Mouse (Mus musculus) gastrocnemius, adult 2 months (tissue): ENCODE results near the gene Plcb4. TPM values are rescaled to one million over a fixed set of nuclear protein-coding genes. Genes with fewer than 3 reads are reported as not detected.

Experiments
- DNase-seq: peaks from one replicate; pipeline ENCODE4 v3.0.0; 2022
- H3K27ac ChIP-seq: fragments of 200-600 bp; 2 replicates; pipeline ENCODE4 v1.8.1; 2022; ENCODE audit warnings: mild to moderate bottlenecking
- H3K4me3 ChIP-seq: fragments of 200-600 bp; 2 replicates; pipeline ENCODE4 v1.8.1; 2022; ENCODE audit warnings: mild to moderate bottlenecking, moderate library complexity
- CTCF ChIP-seq: fragments of 200-600 bp; IDR thresholded peaks from 2 replicates; pipeline ENCODE4 v1.8.1; 2022; ENCODE audit warnings: antibody characterized with exemption, mild to moderate bottlenecking, moderate library complexity
- intact Hi-C: fragments of 180-260 bp; cut with DNase I; formaldehyde crosslinking; loops from one replicate; pipeline ENCODE4 v1.15.1; 2025
- total RNA-seq, 2 experiments: library from RNA; stranded (reverse); gene quantifications; 2 replicates each; pipeline ENCODE4 v1.2.3; 2021

Plcb4 gene
- total RNA-seq, 2 experiments from 2014 or later: 19.7 to 21.8 TPM

DNA sequence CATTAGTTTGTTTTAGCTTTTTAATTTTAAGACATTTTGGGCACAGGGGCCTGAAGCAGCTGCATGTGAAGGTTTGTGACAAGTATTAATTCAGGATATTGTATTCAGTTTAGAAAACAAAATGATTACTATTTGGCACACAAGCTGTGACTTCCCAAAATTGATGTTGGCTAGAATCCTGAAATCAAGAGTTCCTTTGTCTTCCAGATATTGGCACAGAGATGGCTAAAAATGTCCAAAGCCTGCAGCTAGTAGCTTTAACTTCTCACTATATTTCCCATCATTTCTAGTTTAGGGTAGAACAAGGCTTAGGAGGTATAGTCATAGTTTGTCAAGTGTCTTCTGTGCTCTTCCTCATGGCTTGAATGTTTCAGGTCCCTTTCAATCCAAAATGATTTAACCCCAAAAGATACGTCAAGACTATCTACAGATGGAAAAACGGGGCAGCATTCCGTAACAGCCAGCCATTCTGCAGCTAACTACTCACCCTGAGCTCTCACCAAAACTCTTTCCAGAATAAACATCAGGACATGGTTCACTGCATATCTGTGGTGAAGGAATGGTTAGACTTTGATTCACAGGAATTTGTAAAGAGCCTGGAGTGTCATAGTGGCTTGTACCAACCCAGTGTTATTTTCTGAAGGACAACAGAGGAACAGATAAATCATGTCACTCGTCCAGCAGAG, 204.7 kb downstream of the Plcb4 start:
- intact Hi-C loops: no loop called here
- no peak for DNase-seq
- no peak for TF ChIP-seq CTCF
- no peak overlapping the region; the same call in 1 of the 2 replicates for H3K27ac ChIP-seq
- no peak overlapping the region for H3K4me3 ChIP-seq

DNA sequence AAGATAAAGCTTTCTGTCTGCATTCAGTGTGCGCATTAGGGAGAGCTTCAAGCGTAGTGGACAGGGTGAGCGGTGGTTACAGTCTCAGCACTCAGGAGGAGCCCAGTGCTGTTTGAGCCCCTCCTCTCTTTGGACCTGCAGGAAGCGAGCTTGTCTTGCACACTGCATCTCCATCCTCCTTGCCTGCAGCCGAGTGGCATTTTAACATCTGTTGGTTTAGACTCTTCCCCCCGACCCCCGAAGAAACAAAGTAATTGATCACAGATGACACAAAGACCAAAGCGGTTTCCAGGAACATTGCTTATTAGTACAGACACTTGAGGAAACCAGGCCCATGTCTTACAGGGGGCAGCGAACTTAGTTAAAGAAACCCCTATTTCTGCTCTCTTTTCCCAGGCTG, 207.6 kb downstream of the Plcb4 start:
- Histone ChIP-seq H3K27ac (peak overlapping the region; percentile 29; the same call in 1 of the 2 replicates), H3K4me3 (no peak overlapping the region)
- TF ChIP-seq CTCF: no peak
- DNase-seq: no peak
- intact Hi-C loops: no loop called here

DNA sequence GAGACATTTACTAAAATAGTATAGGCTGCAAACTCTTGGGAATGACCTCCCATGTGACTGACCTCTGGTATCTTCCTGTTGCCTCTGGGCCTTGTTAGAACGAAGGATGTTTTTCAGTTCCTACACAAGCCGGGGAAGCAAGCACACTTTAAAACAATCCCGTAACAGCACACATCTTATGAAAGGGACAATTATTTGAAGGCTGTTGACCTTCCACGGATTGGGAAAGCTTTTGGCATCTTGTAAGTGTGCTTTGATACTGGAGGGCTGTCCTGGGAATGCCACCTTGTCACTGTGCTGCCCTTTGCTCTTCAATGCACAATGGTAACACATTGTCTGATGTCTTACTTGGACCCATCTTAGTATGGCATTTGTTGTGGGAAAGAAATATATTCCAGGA, 208.0 kb downstream of the Plcb4 start:
- DNase-seq: no peak
- Histone ChIP-seq H3K27ac (peak overlapping the region; percentile 29; the same call in 1 of the 2 replicates), H3K4me3 (no peak overlapping the region)
- intact Hi-C loops: no loop called here
- no peak for TF ChIP-seq CTCF

DNA sequence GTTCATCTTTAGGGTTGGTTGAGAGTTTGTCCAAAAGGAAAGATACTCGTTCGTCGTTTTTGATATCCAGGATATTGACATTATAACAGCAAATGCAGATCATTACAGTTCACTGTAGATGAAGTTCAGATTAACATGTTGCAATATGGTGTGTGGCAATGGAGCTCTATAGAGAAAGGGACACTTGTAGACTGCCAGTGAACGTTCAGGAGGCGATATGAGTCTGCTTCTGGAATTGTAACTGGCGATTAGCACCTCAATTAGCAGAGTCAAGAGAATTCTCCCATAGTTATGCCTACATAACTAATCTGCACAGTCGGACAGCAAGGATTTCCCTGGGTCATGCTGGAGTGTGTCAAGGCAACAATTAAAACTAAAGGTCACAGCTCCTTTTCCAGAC, 210.8 kb downstream of the Plcb4 start:
- intact Hi-C loops: no loop called here
- H3K4me3 ChIP-seq: no peak overlapping the region
- TF ChIP-seq CTCF: no peak
- no peak overlapping the region for H3K27ac ChIP-seq
- DNase-seq: no peak

DNA sequence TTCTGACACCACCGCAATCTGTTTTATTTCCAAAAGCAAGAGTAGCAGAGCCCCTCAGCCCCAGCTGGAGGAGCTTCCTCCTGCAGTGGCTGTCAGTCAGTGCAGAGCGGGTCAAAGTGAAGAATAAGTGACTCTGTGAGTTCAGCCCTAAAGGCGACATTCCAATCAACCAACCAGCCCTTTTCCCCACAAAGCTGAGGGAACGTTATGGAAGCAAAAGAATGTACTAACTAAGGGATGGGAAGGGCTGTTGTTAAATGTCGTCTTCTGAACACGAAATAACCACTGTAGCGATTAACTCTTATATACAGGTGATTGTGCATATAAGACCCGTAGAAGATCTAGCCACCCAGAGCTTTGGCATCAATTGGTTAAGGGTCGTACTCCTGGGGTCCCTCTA, 214.3 kb downstream of the Plcb4 start:
- no peak overlapping the region for H3K27ac ChIP-seq
- no peak for TF ChIP-seq CTCF
- intact Hi-C loops: no loop called here
- DNase-seq: no peak
- H3K4me3 ChIP-seq: no peak overlapping the region

- DNase-seq: no peak
- intact Hi-C loops: no loop called here
- no peak for TF ChIP-seq CTCF
- Histone ChIP-seq H3K4me3 (no peak overlapping the region), H3K27ac (no peak overlapping the region)
Measured at GRCm38 (mm10) chr2:135873761-135874160, 214.9 kb downstream of the Plcb4 start.

DNA sequence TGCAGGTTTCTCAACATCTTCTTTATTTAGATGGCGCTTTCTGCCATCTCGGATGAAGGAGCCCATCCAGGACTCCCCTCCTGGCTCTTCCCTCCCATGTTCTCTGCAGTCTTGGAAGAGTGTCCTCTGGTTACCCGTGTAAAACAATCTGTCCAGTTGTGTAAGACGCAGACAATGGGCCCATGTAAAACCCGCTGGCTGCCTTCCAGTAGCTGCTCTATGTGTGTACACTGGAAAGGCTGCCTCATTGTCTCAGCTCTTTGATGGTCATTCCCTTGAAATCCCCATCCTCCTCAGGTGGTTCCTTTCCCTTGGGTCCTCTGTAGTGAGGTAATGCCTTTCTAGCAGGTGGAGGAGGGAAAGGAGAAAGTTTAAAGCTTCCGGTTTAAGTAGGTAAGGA, 216.7 kb downstream of the Plcb4 start:
- TF ChIP-seq CTCF: no peak
- Histone ChIP-seq H3K4me3 (no peak overlapping the region), H3K27ac (no peak overlapping the region)
- intact Hi-C loops: no loop called here
- peak; percentile 61 for DNase-seq

DNA sequence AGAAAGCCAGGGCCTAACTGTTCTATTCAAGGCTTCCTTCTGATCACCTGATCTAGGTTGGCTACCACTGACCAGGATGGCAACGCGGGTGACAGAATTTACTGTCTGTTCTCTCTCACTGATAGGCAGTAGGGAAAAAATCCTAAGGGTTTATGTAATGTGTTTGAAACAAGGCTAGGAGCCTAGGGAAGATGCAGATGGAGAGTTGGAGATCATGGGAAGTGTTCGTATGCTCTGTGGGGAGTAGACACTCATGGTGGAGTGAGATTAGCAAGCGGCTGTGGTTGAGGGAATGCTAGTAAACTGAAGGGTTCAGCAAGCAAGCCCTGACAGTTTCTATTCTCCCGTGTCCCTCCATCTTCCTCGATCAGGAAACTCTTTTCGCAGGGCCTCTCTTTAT, 220.5 kb downstream of the Plcb4 start:
- intact Hi-C loops: no loop called here
- Histone ChIP-seq H3K27ac (no peak overlapping the region), H3K4me3 (no peak overlapping the region)
- DNase-seq: no peak
- no peak for TF ChIP-seq CTCF

DNA sequence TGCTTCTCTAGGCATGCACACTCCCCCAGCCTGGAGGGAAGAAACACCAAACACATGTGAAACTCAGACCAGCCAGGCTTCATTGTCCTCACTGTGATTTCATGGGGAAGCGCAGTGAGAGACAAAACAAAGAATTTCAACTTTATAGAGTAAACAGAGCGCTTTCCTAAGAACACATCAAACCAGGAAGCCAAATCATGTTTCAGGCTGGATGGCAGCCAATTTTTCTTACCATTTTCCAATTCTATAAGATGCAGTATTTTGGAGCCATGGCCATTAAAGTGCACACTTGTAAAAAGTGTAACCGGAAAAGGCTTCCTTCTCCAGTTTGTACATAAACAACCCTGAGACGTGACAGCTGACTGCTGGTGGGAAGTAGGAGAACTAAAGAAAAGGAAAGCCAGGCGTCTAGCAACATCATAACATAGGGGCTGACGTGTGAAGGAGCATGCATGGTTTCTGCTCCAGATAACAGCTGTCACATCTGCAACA, 221.5 kb downstream of the Plcb4 start:
- intact Hi-C loops: no loop called here
- Histone ChIP-seq H3K27ac (no peak overlapping the region), H3K4me3 (no peak overlapping the region)
- DNase-seq: no peak
- TF ChIP-seq CTCF: no peak

DNA sequence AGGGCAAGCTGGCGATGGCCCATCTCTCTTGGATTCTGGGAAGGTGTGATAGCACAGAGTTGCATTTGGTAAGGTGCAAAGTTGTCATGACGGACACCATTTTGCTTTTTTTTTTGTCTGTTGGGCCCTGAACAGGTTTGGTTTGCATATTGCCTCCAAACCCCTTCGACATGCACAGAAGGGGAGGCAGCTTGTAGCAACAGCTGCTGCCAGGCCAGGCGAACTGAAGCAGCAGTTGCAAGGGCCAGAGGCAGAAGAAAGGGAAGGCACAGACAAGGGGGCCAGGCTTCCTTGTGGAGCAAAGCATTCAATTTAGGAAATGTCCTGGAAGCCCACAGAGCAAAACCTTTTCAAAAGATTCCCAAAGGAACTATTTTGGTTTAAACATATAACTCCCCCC, 224.5 kb downstream of the Plcb4 start:
- Histone ChIP-seq H3K4me3 (no peak overlapping the region), H3K27ac (no peak overlapping the region)
- TF ChIP-seq CTCF: no peak
- DNase-seq: no peak
- intact Hi-C loops: no loop called here

DNA sequence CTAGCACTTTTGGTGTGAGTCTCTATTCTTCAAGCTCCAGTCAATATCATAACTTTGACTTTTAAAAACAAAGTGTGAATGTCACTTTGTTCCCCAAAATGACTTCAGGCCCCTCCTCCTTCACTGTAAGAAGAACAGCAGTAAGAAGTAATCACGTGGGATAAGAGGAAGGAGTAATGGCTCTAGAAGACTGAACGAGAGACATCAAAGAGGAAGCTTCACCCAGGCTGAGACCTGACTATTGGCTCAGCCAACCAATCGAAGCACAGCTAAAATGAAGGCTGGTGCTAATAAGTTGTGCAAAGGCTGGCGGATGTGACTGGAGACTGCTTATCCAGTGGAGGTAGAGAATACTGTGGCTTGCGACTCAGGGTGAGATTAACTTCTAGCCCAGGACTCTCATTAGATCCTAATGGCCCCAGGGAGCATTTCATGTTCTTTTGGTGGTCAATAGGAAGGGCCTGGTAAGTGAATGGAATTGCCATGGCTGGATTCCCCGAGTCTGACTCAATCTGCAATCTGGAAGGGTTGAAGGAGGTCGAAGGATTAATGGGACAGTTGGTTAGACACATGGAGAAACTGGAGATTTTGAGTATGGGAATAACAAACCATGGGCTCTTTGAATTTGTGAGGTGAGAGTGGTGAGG, 225.8 kb downstream of the Plcb4 start:
- intact Hi-C loops: no loop called here
- TF ChIP-seq CTCF: no peak
- no peak overlapping the region for H3K4me3 ChIP-seq
- H3K27ac ChIP-seq: no peak overlapping the region
- DNase-seq: no peak

GRCm38 (mm10) chr2:135885607-135886006, 226.8 kb downstream of the Plcb4 start:
- Histone ChIP-seq H3K4me3 (no peak overlapping the region), H3K27ac (no peak overlapping the region)
- TF ChIP-seq CTCF: no peak
- intact Hi-C loops: no loop called here
- no peak for DNase-seq

DNA sequence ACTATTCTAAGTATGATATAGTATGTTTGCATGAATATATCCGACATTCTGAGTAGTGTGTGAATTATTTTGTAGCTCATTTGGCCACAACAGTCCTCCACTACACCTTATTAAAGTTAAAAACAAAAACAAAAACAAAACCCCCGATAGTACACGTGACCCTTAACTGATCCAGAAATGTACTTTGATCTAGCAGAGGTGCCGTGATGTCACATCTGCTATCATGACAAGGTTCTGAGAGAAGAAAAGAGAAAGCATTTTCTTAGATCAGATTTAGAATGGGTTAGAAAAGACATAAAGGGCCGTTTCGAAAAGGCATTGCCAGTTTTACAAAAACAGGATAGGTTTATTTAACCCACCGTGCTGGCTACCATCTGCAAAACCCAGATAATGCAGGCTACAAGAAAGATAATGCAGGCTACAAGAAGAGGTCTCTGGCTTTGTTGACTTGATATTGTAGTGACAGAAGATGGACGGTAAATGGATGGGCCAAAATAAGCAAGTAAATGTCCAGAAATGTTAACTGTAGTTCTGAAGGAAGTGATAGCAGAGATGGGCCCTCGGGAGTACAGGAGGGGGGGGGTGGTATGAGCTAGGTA, 227.4 kb downstream of the Plcb4 start:
- DNase-seq: no peak
- TF ChIP-seq CTCF: no peak

More for the DNA sequence above, 227.4 kb downstream of the Plcb4 start:
- Histone ChIP-seq H3K4me3 (no peak overlapping the region), H3K27ac (no peak overlapping the region)
- intact Hi-C loops: no loop called here
